Mouse (Mus musculus) ES-E14 (cell line): ENCODE results near the gene Morc1.

ENCODE experiments used
- CHD2 ChIP-seq: IDR thresholded peaks from 2 replicates; pipeline ENCODE4 v1.6.1; 2014; ENCODE audit warnings: mild to moderate bottlenecking, low read depth, low read length, inconsistent platforms
- ZNF384 ChIP-seq: IDR thresholded peaks from 2 replicates; pipeline ENCODE4 v1.6.1; 2012; ENCODE audit warnings: low read depth, low read length, inconsistent platforms

DNA sequence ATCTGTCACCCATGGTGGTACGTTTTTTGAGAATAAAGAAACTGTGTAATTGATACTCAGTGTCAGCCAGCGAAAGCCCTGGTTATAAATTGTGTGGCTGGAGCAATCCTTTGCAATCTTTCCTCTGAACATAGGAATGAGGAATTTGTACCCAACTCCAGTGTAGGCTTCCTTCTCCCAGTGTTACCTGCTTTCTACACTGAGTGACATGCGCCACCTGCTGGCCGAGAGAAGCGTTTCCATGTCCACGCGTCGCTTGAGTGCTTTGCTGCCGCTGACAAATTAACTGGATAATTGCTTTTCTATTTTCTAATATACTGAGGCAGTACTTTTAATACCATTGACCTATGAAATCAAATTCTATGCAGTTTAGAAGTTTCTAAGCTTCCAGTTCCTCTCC is 139.3 kb downstream of the Morc1 start:
- TF ChIP-seq ZNF384: no peak
- no peak for TF ChIP-seq CHD2
